Mouse (Mus musculus) neutrophil, adult 5-6 weeks (primary cell): Measurements from ENCODE around the gene Adam1b. TPM values are rescaled to one million over a fixed set of nuclear protein-coding genes. Genes with fewer than 3 reads are reported as not detected.
A peak's percentile ranks its signal among the peaks of the same experiment; 100 is the strongest.

Source experiments
- ATAC-seq: fragments of 151-379, 151-347 bp; 2 replicates; pipeline ENCODE4 v1.8.0; 2017; ENCODE audit warnings: mild to moderate bottlenecking, moderate TSS enrichment; ENCODE audit not compliant: insufficient number of reproducible peaks, poor library complexity, low FRiP score, severe bottlenecking; ENCODE audit errors: extremely low read depth
- total RNA-seq: library from RNA; stranded (forward); fragments of 200-1000 nt; gene quantifications from 2 replicates; pipeline ENCODE4 v1.2.3, GENCODE M21; 2017

Adam1b gene
- total RNA-seq, 1 experiment from 2014 or later = not detected

- no peak for ATAC-seq
These were observed 3.6 kb upstream of the Adam1b start for GRCm38 (mm10) chr5:121506846-121507245.

GRCm38 (mm10) chr5:121501424-121501996 lies 1.7 kb downstream of the Adam1b start:
- peak; percentile 53; the same call in 1 of the 2 replicates for ATAC-seq

GRCm38 (mm10) chr5:121500719-121501118 lies 2.5 kb downstream of the Adam1b start:
- ATAC-seq = peak; percentile 27; the same call in 1 of the 2 replicates

- no peak for ATAC-seq
These were observed 9.9 kb downstream of the Adam1b start for GRCm38 (mm10) chr5:121493305-121493704.

GRCm38 (mm10) chr5:121484801-121485200 lies 18.4 kb downstream of the Adam1b start:
- ATAC-seq = no peak

- peak; percentile 78 for ATAC-seq
These were observed 25.6 kb downstream of the Adam1b start for GRCm38 (mm10) chr5:121477680-121478079.

GRCm38 (mm10) chr5:121476040-121476439 lies 27.2 kb downstream of the Adam1b start:
- ATAC-seq = no peak

- no peak for ATAC-seq
These were observed 28.6 kb downstream of the Adam1b start for GRCm38 (mm10) chr5:121474610-121475009.

GRCm38 (mm10) chr5:121472411-121472810 lies 30.8 kb downstream of the Adam1b start:
- ATAC-seq = no peak

- no peak for ATAC-seq
These were observed 33.7 kb downstream of the Adam1b start for GRCm38 (mm10) chr5:121469566-121469965.

- ATAC-seq = no peak
These were observed 39.5 kb downstream of the Adam1b start for GRCm38 (mm10) chr5:121463601-121464250.

- ATAC-seq = no peak
These were observed 40.3 kb downstream of the Adam1b start for GRCm38 (mm10) chr5:121462967-121463366.

- ATAC-seq = no peak
These were observed 41.1 kb downstream of the Adam1b start for GRCm38 (mm10) chr5:121462171-121462502.

GRCm38 (mm10) chr5:121461339-121462170 lies 41.7 kb downstream of the Adam1b start:
- no peak for ATAC-seq

- no peak for ATAC-seq
These were observed 47.5 kb downstream of the Adam1b start for GRCm38 (mm10) chr5:121455510-121456265.

GRCm38 (mm10) chr5:121454503-121454782 lies 48.8 kb downstream of the Adam1b start:
- no peak for ATAC-seq

- no peak for ATAC-seq
These were observed 49.3 kb downstream of the Adam1b start for GRCm38 (mm10) chr5:121453743-121454502.

GRCm38 (mm10) chr5:121452906-121453305 lies 50.3 kb downstream of the Adam1b start:
- no peak for ATAC-seq
